ENCODE assay signal across 18 mouse cellular contexts in the genomic region with DNA sequence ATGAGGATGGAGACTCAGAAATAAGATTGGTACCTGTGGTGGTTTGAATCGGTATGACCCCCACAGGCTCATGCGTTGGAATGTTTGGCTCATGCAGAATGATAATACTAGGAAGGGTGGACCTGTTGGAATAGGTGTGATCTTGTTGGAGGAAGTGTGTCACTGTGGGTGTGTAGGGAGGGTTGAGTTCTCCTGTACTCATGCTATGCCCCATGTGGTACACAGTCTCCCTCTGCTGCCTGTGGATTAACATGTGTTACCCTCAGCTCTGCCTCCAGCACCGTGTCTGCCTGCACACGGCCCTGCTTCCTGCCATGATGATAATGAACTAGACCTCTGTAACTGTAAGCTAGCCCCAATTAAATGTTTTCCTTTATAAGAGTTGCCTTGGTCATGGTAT. TPM values are rescaled to one million over a fixed set of nuclear protein-coding genes. Genes with fewer than 3 reads are reported as not detected.
A peak's percentile ranks its signal among the peaks of the same experiment; 100 is the strongest.
DNase-seq lines count a peak whose midpoint lies in the region; ATAC-seq and TF ChIP-seq lines count a peak whose summit lies in the region.
"Had no signal": no experiment of that assay in that cellular context is flagged by ENCODE, and none has a peak within 500 bp of the region (broad histone marks: within the 10 kb centered on the region; RNA-seq: fewer than 3 reads in every experiment).

No protein-coding gene starts in this region.

- TF ChIP-seq POLR2A in kidney, adult 2 months (IDR thresholded peaks at IDR 0.05; ENCODE audit: low read depth, low read length) = no peak

- ATAC-seq in inflammation-experienced regulatory T-cells, adult 6 months = peak; percentile 56
- ATAC-seq in forebrain, embryonic 13.5 days = no peak
- ATAC-seq: forebrain, postnatal 0 days had no signal

- H3K27me3 ChIP-seq in kidney, adult 2 months (replicated peaks; ENCODE audit: control insufficient read depth, insufficient read depth, low read length) = no peaks in the 10 kb centered on the region
- H3K27me3 ChIP-seq in forebrain, embryonic 13.5 days = no peaks in the 10 kb centered on the region
- H3K27me3 ChIP-seq: embryonic facial prominence, embryonic 12.5 days; heart, embryonic 15.5 days; limb, embryonic 15.5 days; neural tube, embryonic 12.5 days had no signal

- H3K9me3 ChIP-seq in forebrain, embryonic 13.5 days (replicated peaks) = no peaks in the 10 kb centered on the region
- H3K9me3 ChIP-seq: embryonic facial prominence, embryonic 12.5 days; heart, embryonic 15.5 days; hindbrain, embryonic 10.5 days; limb, embryonic 15.5 days; neural tube, embryonic 12.5 days had no signal

- H3K9ac ChIP-seq in forebrain, embryonic 13.5 days = no peak overlapping the region
- H3K9ac ChIP-seq: embryonic facial prominence, embryonic 12.5 days; forebrain, postnatal 0 days; heart, embryonic 15.5 days; limb, embryonic 15.5 days; neural tube, embryonic 12.5 days had no signal

- H3K4me1 ChIP-seq in kidney, adult 2 months (ENCODE audit: control insufficient read depth, insufficient read depth, low read length) = no peaks in the 10 kb centered on the region
- no peaks in the 10 kb centered on the region for H3K4me1 ChIP-seq in forebrain, embryonic 13.5 days
- H3K4me1 ChIP-seq: embryonic facial prominence, embryonic 12.5 days; heart, embryonic 15.5 days; hindbrain, embryonic 10.5 days; limb, embryonic 15.5 days; neural tube, embryonic 12.5 days had no signal

- no peak overlapping the region for H3K27ac ChIP-seq in kidney, adult 2 months (ENCODE audit: insufficient read depth, low read depth, low read length)
- H3K27ac ChIP-seq in forebrain, embryonic 13.5 days = no peak overlapping the region
- H3K27ac ChIP-seq: embryonic facial prominence, embryonic 12.5 days; gastrocnemius, adult 2 months; heart, adult 2 months; heart, embryonic 15.5 days; hindbrain, embryonic 10.5 days; limb, embryonic 15.5 days; neural tube, embryonic 12.5 days had no signal

- WGBS in kidney, adult 2 months = 78% methylated on average over 4 of the region's 4 CpGs
- WGBS in forebrain, embryonic 13.5 days = 85% methylated on average over 4 of the region's 4 CpGs

- no peak overlapping the region for H3K4me3 ChIP-seq in kidney, adult 2 months (ENCODE audit: insufficient read depth, low read depth, low read length)
- no peak overlapping the region for H3K4me3 ChIP-seq in forebrain, embryonic 13.5 days
- H3K4me3 ChIP-seq: embryonic facial prominence, embryonic 12.5 days; gastrocnemius, adult 2 months; heart, adult 2 months; heart, embryonic 15.5 days; hindbrain, embryonic 10.5 days; limb, embryonic 15.5 days; neural tube, embryonic 12.5 days had no signal

- H3K36me3 ChIP-seq in kidney, adult 2 months (ENCODE audit: control insufficient read depth, insufficient read depth, low read length) = no peaks in the 10 kb centered on the region
- H3K36me3 ChIP-seq in forebrain, embryonic 13.5 days (ENCODE audit: poor library complexity, severe bottlenecking) = no peaks in the 10 kb centered on the region
- H3K36me3 ChIP-seq: embryonic facial prominence, embryonic 12.5 days; heart, embryonic 15.5 days; hindbrain, embryonic 10.5 days; limb, embryonic 15.5 days; neural tube, embryonic 12.5 days had no signal

- no peak for DNase-seq in kidney, adult 2 months
- no peak for DNase-seq in kidney, adult 11 months
- peak; percentile 31 for DNase-seq in thymus, postnatal 0 days (ENCODE audit: low spot score)
- no peak for DNase-seq in thymus, postnatal 10 days (ENCODE audit: low spot score in 2 of 2)
- DNase-seq in thymus, postnatal 4 days = peak; percentile 19
- DNase-seq in heart, adult 18-20 months = no peak
- DNase-seq: adrenal gland, adult 8-10 months; cerebellum, postnatal 36 days; forebrain, postnatal 0 days; gastrocnemius, adult 2 months; heart, adult 2 months had no signal

- no peak overlapping the region for H3K4me2 ChIP-seq in forebrain, embryonic 13.5 days
- H3K4me2 ChIP-seq: embryonic facial prominence, embryonic 12.5 days; heart, embryonic 15.5 days; limb, embryonic 15.5 days; neural tube, embryonic 12.5 days had no signal

- TF ChIP-seq CTCF in kidney, adult 2 months (conservative IDR thresholded peaks at IDR 0.05; ENCODE audit: insufficient read depth, insufficient read length, low read depth, low read length) = 0 out of 2 replicates have a peak, but pooled peaks have one; percentile 13

RNA-seq across cellular contexts. Expression of a gene that starts 28.7 kb away (rescaled TPM):
- polyA plus RNA-seq in kidney, adult 2 months (2012; rRNA removed) = 14.0 and 17.8 TPM in 2 replicates
- 34.3 and 42.6 TPM in 2 replicates for polyA plus RNA-seq in thymus, postnatal 0 days (2015; fragmentation: Nextera tagmentation; extraction: Ambion mirVana)
- 100 to 1,000 TPM; 141 to 193 (median 187) TPM for polyA plus RNA-seq in inflammation-experienced regulatory T-cells, adult 6 months (2017; shearing (Covaris generic))
- total RNA-seq in heart, adult 18-20 months (2021) = 10 to 100 TPM in 1 of 2 experiments, 1 to 10 TPM in 1; 7.5 to 15.7 TPM
- 15.7 and 16.6 TPM in 2 replicates for polyA plus RNA-seq in forebrain, embryonic 13.5 days (2015; fragmentation: Nextera tagmentation; extraction: Ambion mirVana)

Comparison
In these comparisons a context has a peak if more than half of its experiments do, and no peak if none do; other contexts are left out.
1. DNase-seq: peak in thymus, postnatal 0 days (single experiment) and thymus, postnatal 4 days (single experiment); none in kidney, adult 2 months (single experiment), kidney, adult 11 months (single experiment), thymus, postnatal 10 days (0 of 2) and heart, adult 18-20 months (0 of 2).